Mouse (Mus musculus): Measurements from ENCODE around the gene Kdelr1.

Gene Kdelr1

GRCm38 (mm10) chr7:45917004-45917704 is 44.6 kb downstream of the Kdelr1 start:
- no peak for DNase-seq (ENCODE audit: low spot score in 2 of 2)

- no peak for DNase-seq (ENCODE audit: low spot score in 2 of 2)
Measured at GRCm38 (mm10) chr7:45917926-45918325, 45.4 kb downstream of the Kdelr1 start.

- peak in 1 of 2 experiments; percentile 81 for DNase-seq (ENCODE audit: low spot score in 2 of 2)
Measured at GRCm38 (mm10) chr7:45919083-45919671, 46.6 kb downstream of the Kdelr1 start.

GRCm38 (mm10) chr7:45919761-45920160 is 47.2 kb downstream of the Kdelr1 start:
- DNase-seq (ENCODE audit: low spot score in 2 of 2), result no peak

GRCm38 (mm10) chr7:45920583-45921241 is 48.1 kb downstream of the Kdelr1 start:
- no peak for DNase-seq (ENCODE audit: low spot score in 2 of 2)

- DNase-seq (ENCODE audit: low spot score in 2 of 2), result peak in 1 of 2 experiments; percentile 64
Measured at GRCm38 (mm10) chr7:45921242-45921621, 48.7 kb downstream of the Kdelr1 start, which contains the start of gene Emp3. Emp3 (minus strand) TSS chr7:45921404.

GRCm38 (mm10) chr7:45921950-45922600 is 49.5 kb downstream of the Kdelr1 start:
- no peak for DNase-seq (ENCODE audit: low spot score in 2 of 2)

GRCm38 (mm10) chr7:45922928-45923761 is 50.6 kb downstream of the Kdelr1 start:
- DNase-seq (ENCODE audit: low spot score in 2 of 2), result peak; percentile 93 to 95

- peak; percentile 67 to 83 for DNase-seq (ENCODE audit: low spot score in 2 of 2)
Measured at GRCm38 (mm10) chr7:45923762-45924428, 51.3 kb downstream of the Kdelr1 start, which contains the start of gene Ccdc114. Ccdc114 (plus strand) TSS chr7:45924072.

- DNase-seq (ENCODE audit: low spot score in 2 of 2), result peak; percentile 51 to 77
Measured at GRCm38 (mm10) chr7:45924429-45924816, 51.9 kb downstream of the Kdelr1 start.

GRCm38 (mm10) chr7:45928626-45929295 is 56.2 kb downstream of the Kdelr1 start:
- peak in 1 of 2 experiments; percentile 53 for DNase-seq (ENCODE audit: low spot score in 2 of 2)

GRCm38 (mm10) chr7:45929688-45930087 is 57.1 kb downstream of the Kdelr1 start:
- no peak for DNase-seq (ENCODE audit: low spot score in 2 of 2)
